Comparison of ENCODE assay signal across 17 mouse cellular contexts in genomic region chr10:115019443-115019842, GRCm38 (mm10).
DNase-seq lines count a peak whose midpoint lies in the region; ATAC-seq and TF ChIP-seq lines count a peak whose summit lies in the region.
"Had no signal": no experiment of that assay in that cellular context is flagged by ENCODE, and none has a peak within 500 bp of the region (broad histone marks: within the 10 kb centered on the region; RNA-seq: fewer than 3 reads in every experiment).

No protein-coding gene starts in this region.

- H3K9me3 ChIP-seq in intestine, embryonic 15.5 days = no peaks in the 10 kb centered on the region
- H3K9me3 ChIP-seq: limb, embryonic 13.5 days had no signal

- H3K4me1 ChIP-seq in intestine, embryonic 15.5 days (replicated peaks) = no peaks in the 10 kb centered on the region
- H3K4me1 ChIP-seq: limb, embryonic 13.5 days had no signal

- H3K27ac ChIP-seq in gastrocnemius, adult 2 months = no peak overlapping the region
- no peak overlapping the region for H3K27ac ChIP-seq in intestine, embryonic 15.5 days
- H3K27ac ChIP-seq: limb, embryonic 13.5 days; macrophage had no signal

- no peaks in the 10 kb centered on the region for H3K36me3 ChIP-seq in intestine, embryonic 15.5 days
- H3K36me3 ChIP-seq: limb, embryonic 13.5 days had no signal

- WGBS in intestine, embryonic 15.5 days = 72% methylated on average over 9 of the region's 9 CpGs

- TF ChIP-seq CTCF in gastrocnemius, adult 2 months (IDR thresholded peaks at IDR 0.05) = no peak

- peak; percentile 13 for DNase-seq in gastrocnemius, adult 2 months
- DNase-seq in gastrocnemius, postnatal 25 days = no peak
- DNase-seq in left cerebral cortex, postnatal 4 days = peak; percentile 91
- DNase-seq in left cerebral cortex, adult 8-10 months (ENCODE audit: low spot score in 2 of 2) = no peak
- DNase-seq in cerebellum, adult 11-12 months = peak; percentile 98
- peak; percentile 91 to 93 for DNase-seq in cerebellum, postnatal 36 days
- DNase-seq in lung, postnatal 25 days (ENCODE audit: low spot score) = no peak
- DNase-seq: adrenal gland, adult 8-10 months; gastrocnemius, postnatal 36 days; kidney, adult 9 months; liver, postnatal 0 days; right cerebral cortex, postnatal 25 days; thymus, adult 18-20 months had no signal

- no peak for ATAC-seq in intestine, embryonic 15.5 days
- ATAC-seq: liver, postnatal 0 days had no signal

- H3K4me2 ChIP-seq in intestine, embryonic 15.5 days (replicated peaks) = no peak overlapping the region
- H3K4me2 ChIP-seq: limb, embryonic 13.5 days had no signal

- intact Hi-C loops in gastrocnemius, adult 2 months (cut with DNase I) = no loop called here
- intact Hi-C loops in left cerebral cortex, postnatal 4 days (cut with DNase I) = no loop called here

- H3K27me3 ChIP-seq in intestine, embryonic 15.5 days (replicated peaks) = no peaks in the 10 kb centered on the region
- H3K27me3 ChIP-seq: limb, embryonic 13.5 days had no signal

- H3K9ac ChIP-seq in intestine, embryonic 15.5 days = no peak overlapping the region
- H3K9ac ChIP-seq: limb, embryonic 13.5 days; liver, postnatal 0 days had no signal

- no peak overlapping the region for H3K4me3 ChIP-seq in gastrocnemius, adult 2 months
- no peak overlapping the region for H3K4me3 ChIP-seq in intestine, embryonic 15.5 days (replicated peaks)
- H3K4me3 ChIP-seq: limb, embryonic 13.5 days; myocyte had no signal

Comparison
In these comparisons a context has a peak if more than half of its experiments do, and no peak if none do; other contexts are left out.
1. DNase-seq: peak in gastrocnemius, adult 2 months (single experiment), left cerebral cortex, postnatal 4 days (single experiment), cerebellum, adult 11-12 months (single experiment) and cerebellum, postnatal 36 days (2 of 2); none in gastrocnemius, postnatal 25 days (single experiment), left cerebral cortex, adult 8-10 months (0 of 2) and lung, postnatal 25 days (single experiment).